Mouse (Mus musculus): ENCODE measurements around the gene Lypd6. TPM values are rescaled to one million over a fixed set of nuclear protein-coding genes. Genes with fewer than 3 reads are reported as not detected.

Gene Lypd6
- polyA plus RNA-seq, 1 experiment from 2014 or later: 0.13 TPM

DNA sequence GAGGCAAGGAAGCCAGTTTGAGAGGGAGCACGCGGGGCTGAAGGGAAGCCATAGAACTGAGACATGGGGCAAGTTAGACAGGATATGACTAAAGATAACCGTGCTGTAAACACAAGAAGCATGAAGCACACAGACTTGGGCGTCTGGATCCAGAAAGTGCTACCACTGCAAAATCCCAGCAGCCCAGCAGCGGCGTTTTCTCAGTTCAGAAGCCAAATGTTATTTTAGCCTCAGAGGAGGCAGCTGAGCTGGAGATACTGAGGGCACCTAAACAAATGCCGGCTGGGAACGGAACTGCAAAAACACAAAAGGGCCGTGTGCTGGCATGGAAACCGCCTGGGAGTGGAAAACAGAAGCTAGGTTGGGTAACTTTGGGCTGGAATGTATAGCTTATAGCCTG lies 43.9 kb downstream of the Lypd6 start:
- H3K4me2 ChIP-seq: no peak overlapping the region
- ATAC-seq (ENCODE audit: insufficient read depth): peak; percentile 61

DNA sequence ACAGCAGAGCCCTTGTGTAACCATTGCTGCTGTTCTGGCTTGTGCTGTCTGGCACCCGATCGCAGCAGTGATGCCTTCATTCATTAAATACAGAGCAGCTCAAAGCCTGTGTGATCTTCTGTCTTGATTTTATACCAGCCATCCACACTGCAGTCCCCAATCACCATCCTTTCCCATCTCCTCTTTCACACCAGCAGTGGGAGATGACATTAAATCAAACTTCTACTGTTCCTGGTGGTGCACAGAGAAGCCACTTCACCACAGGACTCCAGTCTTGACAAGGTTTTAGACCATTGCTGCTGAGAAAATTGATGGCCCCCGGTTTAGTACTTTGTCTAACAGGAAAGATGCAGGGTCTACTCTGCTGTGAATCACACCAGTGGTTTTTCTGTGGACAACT lies 44.9 kb downstream of the Lypd6 start:
- H3K27me3 ChIP-seq: no peaks in the 10 kb centered on the region
- H3K9ac ChIP-seq: no peak overlapping the region
- no peak for ATAC-seq (ENCODE audit: insufficient read depth)
- no peaks in the 10 kb centered on the region for H3K9me3 ChIP-seq (replicated peaks)
- H3K4me2 ChIP-seq: no peak overlapping the region
- no peaks in the 10 kb centered on the region for H3K4me1 ChIP-seq (replicated peaks)
- H3K4me3 ChIP-seq (replicated peaks): no peak overlapping the region
- 63% methylated on average over 3 of the region's 3 CpGs for WGBS (ENCODE audit: insufficient replicate concordance)
- H3K36me3 ChIP-seq (replicated peaks): no peaks in the 10 kb centered on the region
- no peak overlapping the region for H3K27ac ChIP-seq (replicated peaks)

More for the DNA sequence above, 43.9 kb downstream of the Lypd6 start:
- WGBS (ENCODE audit: insufficient replicate concordance): 30% methylated on average over 10 of the region's 10 CpGs
- no peak overlapping the region for H3K9ac ChIP-seq
- H3K27ac ChIP-seq (replicated peaks): no peak overlapping the region
- no peak overlapping the region for H3K4me3 ChIP-seq (replicated peaks)
- no peaks in the 10 kb centered on the region for H3K36me3 ChIP-seq (replicated peaks)
- H3K27me3 ChIP-seq: no peaks in the 10 kb centered on the region
- no peaks in the 10 kb centered on the region for H3K4me1 ChIP-seq (replicated peaks)
- no peaks in the 10 kb centered on the region for H3K9me3 ChIP-seq (replicated peaks)

DNA sequence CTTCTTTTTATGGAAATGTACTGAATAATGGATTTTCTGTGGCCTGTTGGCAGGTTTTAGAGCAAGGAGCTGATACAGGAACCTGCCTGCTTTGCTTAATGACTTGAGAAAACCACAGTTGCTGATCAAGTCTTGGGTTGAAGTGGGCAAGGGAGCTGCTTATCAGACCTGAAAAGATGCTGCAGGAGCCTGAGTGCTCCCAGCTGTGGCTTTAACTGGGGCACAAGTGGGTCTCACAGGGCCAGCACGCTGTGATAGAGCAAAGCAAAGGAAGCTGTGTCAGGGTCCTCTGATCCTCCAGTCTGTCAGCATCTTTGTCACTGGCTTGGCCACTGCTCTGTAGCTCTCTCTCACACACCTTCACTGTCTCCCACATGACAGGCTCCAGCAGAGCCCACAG lies 45.4 kb downstream of the Lypd6 start:
- Histone ChIP-seq H3K27me3 (no peaks in the 10 kb centered on the region), H3K4me3 (replicated peaks) (no peak overlapping the region), H3K36me3 (replicated peaks) (no peaks in the 10 kb centered on the region), H3K9me3 (replicated peaks) (no peaks in the 10 kb centered on the region), H3K4me1 (replicated peaks) (no peaks in the 10 kb centered on the region), H3K9ac (no peak overlapping the region), H3K4me2 (no peak overlapping the region), H3K27ac (replicated peaks) (no peak overlapping the region)
- 3% methylated on average over 1 of the region's 1 CpGs for WGBS (ENCODE audit: insufficient replicate concordance)
- no peak for ATAC-seq (ENCODE audit: insufficient read depth)

GRCm38 (mm10) chr2:50112427-50112826 lies 46.2 kb downstream of the Lypd6 start:
- Histone ChIP-seq H3K9me3 (replicated peaks) (no peaks in the 10 kb centered on the region), H3K27me3 (no peaks in the 10 kb centered on the region), H3K4me2 (no peak overlapping the region), H3K4me3 (replicated peaks) (no peak overlapping the region), H3K27ac (replicated peaks) (no peak overlapping the region), H3K36me3 (replicated peaks) (no peaks in the 10 kb centered on the region), H3K9ac (no peak overlapping the region), H3K4me1 (replicated peaks) (no peaks in the 10 kb centered on the region)
- ATAC-seq (ENCODE audit: insufficient read depth): no peak
- 34% methylated on average over 5 of the region's 5 CpGs for WGBS (ENCODE audit: insufficient replicate concordance)

DNA sequence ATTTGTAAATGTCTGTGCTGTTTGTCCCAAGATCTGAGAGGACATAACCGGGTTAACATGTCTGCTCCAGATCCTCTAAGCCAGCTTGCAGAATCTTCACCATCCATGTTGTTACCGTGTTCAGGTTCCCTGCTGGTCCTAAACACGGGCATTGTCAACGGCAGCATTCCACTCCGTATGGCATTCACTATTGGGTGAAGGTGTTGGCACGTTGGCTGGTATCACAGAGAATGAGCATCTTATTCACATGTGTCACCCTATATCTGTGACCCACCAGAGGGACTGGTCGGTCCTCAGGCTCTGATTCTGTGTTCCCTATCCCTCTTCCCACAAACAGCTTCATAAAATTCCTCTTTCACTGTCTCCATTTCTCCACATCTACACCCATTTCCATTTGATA lies 52.9 kb downstream of the Lypd6 start:
- Histone ChIP-seq H3K4me2 (no peak overlapping the region), H3K27me3 (no peaks in the 10 kb centered on the region), H3K27ac (replicated peaks) (no peak overlapping the region), H3K4me3 (replicated peaks) (no peak overlapping the region), H3K4me1 (replicated peaks) (no peaks in the 10 kb centered on the region), H3K9ac (no peak overlapping the region), H3K36me3 (replicated peaks) (no peaks in the 10 kb centered on the region), H3K9me3 (replicated peaks) (no peaks in the 10 kb centered on the region)
- ATAC-seq (ENCODE audit: insufficient read depth): no peak
- 68% methylated on average over 7 of the region's 7 CpGs for WGBS (ENCODE audit: insufficient replicate concordance)

DNA sequence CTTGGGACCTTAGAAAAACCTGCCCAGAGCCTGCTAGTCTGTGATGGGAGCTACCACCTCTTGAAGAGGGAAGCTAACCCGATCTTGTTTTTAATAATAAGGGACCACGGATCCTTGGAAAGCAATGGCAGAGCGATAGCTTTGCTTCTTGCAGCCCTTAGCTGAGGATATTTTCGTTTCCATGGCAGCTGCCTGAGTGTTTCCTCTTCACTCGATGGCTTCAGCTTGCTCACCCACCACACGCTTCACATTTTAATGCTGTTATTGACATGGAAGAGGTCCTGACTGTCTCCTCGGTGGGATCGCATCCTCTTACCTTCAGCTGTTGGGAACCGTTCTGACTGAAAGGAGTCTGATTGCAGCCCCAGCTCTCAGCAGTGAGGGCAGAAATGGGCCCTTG lies 54.6 kb downstream of the Lypd6 start:
- H3K9me3 ChIP-seq (replicated peaks): no peaks in the 10 kb centered on the region
- no peak overlapping the region for H3K9ac ChIP-seq
- WGBS (ENCODE audit: insufficient replicate concordance): 63% methylated on average over 9 of the region's 9 CpGs
- no peaks in the 10 kb centered on the region for H3K27me3 ChIP-seq
- H3K4me1 ChIP-seq (replicated peaks): no peaks in the 10 kb centered on the region
- no peak overlapping the region for H3K4me3 ChIP-seq (replicated peaks)
- H3K36me3 ChIP-seq (replicated peaks): no peaks in the 10 kb centered on the region
- ATAC-seq (ENCODE audit: insufficient read depth): no peak
- H3K4me2 ChIP-seq: no peak overlapping the region
- H3K27ac ChIP-seq (replicated peaks): no peak overlapping the region

DNA sequence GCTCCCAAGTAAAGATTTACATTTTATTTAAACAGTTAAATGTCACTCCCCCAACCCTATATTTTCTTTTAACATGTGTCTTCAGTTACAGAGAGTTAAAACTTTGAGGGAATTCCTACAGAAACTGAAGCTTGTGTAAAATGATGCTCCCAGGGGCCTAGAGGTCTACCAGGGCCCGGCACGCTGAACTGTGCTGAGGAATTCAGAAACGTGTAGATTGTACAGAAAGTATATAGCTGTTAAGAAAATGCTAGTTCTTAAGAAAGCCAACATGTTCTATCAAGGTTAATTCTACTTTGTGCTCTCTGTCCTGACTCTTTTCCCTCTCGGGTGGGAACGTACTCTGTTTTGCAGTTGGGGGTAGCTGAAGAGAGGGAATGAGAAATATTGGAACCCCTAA lies 57.1 kb downstream of the Lypd6 start:
- Histone ChIP-seq H3K36me3 (replicated peaks) (no peaks in the 10 kb centered on the region), H3K4me2 (no peak overlapping the region), H3K4me3 (replicated peaks) (no peak overlapping the region), H3K27ac (replicated peaks) (no peak overlapping the region), H3K9me3 (replicated peaks) (no peaks in the 10 kb centered on the region), H3K9ac (no peak overlapping the region), H3K27me3 (no peaks in the 10 kb centered on the region), H3K4me1 (replicated peaks) (no peaks in the 10 kb centered on the region)
- WGBS (ENCODE audit: insufficient replicate concordance): 72% methylated on average over 5 of the region's 5 CpGs
- no peak for ATAC-seq (ENCODE audit: insufficient read depth)

DNA sequence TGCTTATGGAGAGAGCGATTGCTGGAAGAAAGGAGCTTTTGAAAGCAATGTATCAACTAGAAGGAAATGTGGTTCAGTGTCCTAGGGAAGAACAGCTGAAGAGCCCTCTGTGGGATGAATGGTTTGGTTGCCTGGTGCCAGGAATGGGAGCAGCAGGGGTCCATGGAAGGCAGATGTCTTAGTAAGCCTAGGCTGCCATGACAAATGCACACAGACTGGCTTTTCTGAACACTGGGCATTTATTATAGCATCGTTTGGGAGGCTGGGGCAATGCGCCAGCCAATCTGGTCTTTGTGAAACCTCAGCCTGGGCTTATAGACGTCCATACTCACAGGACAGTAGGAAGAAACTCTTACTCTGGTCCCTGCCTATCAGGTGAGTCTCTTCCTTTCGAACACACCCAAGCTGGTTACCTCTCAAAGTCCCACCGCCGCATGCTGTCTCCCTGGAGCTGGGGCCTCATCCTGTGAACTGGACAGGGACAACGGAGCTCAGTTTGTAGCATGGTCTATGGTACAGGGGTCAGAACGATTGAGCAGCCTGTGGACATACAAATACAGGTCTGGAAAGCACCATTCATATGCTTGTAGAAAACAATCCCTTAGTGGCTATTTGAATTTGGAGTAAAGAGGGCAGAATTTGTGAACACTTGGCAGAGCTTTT lies 61.4 kb downstream of the Lypd6 start:
- H3K4me2 ChIP-seq: no peak overlapping the region
- H3K36me3 ChIP-seq (replicated peaks): no peaks in the 10 kb centered on the region
- no peaks in the 10 kb centered on the region for H3K27me3 ChIP-seq
- no peak overlapping the region for H3K27ac ChIP-seq (replicated peaks)
- no peak overlapping the region for H3K9ac ChIP-seq
- H3K9me3 ChIP-seq (replicated peaks): no peaks in the 10 kb centered on the region
- no peak for ATAC-seq (ENCODE audit: insufficient read depth)
- H3K4me3 ChIP-seq (replicated peaks): no peak overlapping the region
- WGBS (ENCODE audit: insufficient replicate concordance): 60% methylated on average over 9 of the region's 9 CpGs
- H3K4me1 ChIP-seq (replicated peaks): no peaks in the 10 kb centered on the region

DNA sequence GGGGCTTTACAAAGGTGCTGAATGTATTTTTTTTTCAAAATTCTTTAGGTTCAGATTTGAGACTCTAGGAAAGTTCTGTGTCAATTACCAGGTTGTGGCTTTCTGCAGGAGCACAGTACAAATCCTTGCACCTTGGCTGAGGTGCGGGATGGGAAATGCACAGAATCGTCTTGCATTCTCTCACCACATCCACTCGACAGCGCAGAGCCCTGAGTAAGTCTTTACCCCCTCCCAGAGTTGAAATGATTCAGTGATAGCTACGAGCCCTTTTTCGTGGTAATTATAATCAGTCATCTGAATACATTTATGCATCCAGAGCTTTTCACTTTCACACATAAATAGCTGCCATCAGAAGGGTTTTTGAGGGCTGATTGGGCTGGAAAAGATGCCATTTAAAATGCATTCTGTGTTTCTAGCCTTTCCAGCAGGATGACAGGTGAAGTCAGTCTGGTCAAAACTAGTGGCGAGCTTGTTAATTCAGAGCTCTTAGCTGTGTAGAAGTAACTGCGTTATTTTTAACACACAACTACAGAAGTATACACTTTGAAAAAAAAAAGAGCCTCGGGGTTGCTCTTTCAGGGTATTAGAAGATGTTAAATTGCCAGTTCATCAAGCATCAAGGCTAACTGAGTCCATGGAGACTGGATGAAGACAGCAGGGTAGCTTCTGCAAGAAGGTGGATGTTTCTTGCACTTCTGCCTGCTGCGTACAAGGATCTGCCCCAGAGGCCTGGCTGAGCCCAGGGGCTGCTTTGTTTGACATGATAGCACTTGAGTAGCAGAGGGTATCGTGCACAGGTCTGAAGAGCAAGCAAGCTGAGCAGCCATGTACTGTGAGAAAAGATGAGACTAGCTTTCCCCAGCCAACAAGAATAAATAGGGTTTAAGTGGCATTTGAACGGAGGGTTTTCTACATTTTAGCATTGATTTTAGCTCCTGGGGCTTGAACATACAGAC lies 62.4 kb downstream of the Lypd6 start:
- Histone ChIP-seq H3K4me2 (no peak overlapping the region), H3K9ac (no peak overlapping the region), H3K9me3 (replicated peaks) (no peaks in the 10 kb centered on the region), H3K36me3 (replicated peaks) (no peaks in the 10 kb centered on the region), H3K4me3 (replicated peaks) (no peak overlapping the region), H3K27ac (replicated peaks) (no peak overlapping the region), H3K27me3 (no peaks in the 10 kb centered on the region), H3K4me1 (replicated peaks) (no peaks in the 10 kb centered on the region)
- WGBS (ENCODE audit: insufficient replicate concordance): 64% methylated on average over 12 of the region's 12 CpGs
- no peak for ATAC-seq (ENCODE audit: insufficient read depth)

GRCm38 (mm10) chr2:50130674-50131073 lies 64.4 kb downstream of the Lypd6 start:
- no peaks in the 10 kb centered on the region for H3K36me3 ChIP-seq (replicated peaks)
- no peaks in the 10 kb centered on the region for H3K27me3 ChIP-seq
- H3K4me3 ChIP-seq (replicated peaks): no peak overlapping the region
- H3K4me2 ChIP-seq: no peak overlapping the region
- no peak overlapping the region for H3K27ac ChIP-seq (replicated peaks)
- no peak overlapping the region for H3K9ac ChIP-seq
- H3K4me1 ChIP-seq (replicated peaks): no peaks in the 10 kb centered on the region
- no peak for ATAC-seq (ENCODE audit: insufficient read depth)
- 27% methylated on average over 3 of the region's 3 CpGs for WGBS (ENCODE audit: insufficient replicate concordance)
- H3K9me3 ChIP-seq (replicated peaks): no peaks in the 10 kb centered on the region

- no peaks in the 10 kb centered on the region for H3K9me3 ChIP-seq (replicated peaks)
- no peak overlapping the region for H3K9ac ChIP-seq
- H3K27me3 ChIP-seq: no peaks in the 10 kb centered on the region
- no peak overlapping the region for H3K4me2 ChIP-seq
- 65% methylated on average over 6 of the region's 6 CpGs for WGBS (ENCODE audit: insufficient replicate concordance)
- H3K4me3 ChIP-seq (replicated peaks): no peak overlapping the region
- no peak for ATAC-seq (ENCODE audit: insufficient read depth)
- H3K27ac ChIP-seq (replicated peaks): no peak overlapping the region
- no peaks in the 10 kb centered on the region for H3K36me3 ChIP-seq (replicated peaks)
- H3K4me1 ChIP-seq (replicated peaks): no peaks in the 10 kb centered on the region
Measured at GRCm38 (mm10) chr2:50143672-50144071, 77.4 kb downstream of the Lypd6 start.
